Mouse (Mus musculus): ENCODE results near the gene Pemt. TPM values are rescaled to one million over a fixed set of nuclear protein-coding genes. Genes with fewer than 3 reads are reported as not detected.

The Pemt gene
- total RNA-seq, 2 experiments from 2014 or later: 1.6 to 3.0 TPM

- intact Hi-C loops (cut with DNase I): no loop called here
- no peak for DNase-seq (ENCODE audit: low spot score)
Observed at GRCm38 (mm10) chr11:60005866-60006265, 40.4 kb downstream of the Pemt start.

- no peak for DNase-seq (ENCODE audit: low spot score)
- intact Hi-C loops (cut with DNase I): no loop called here
Observed at GRCm38 (mm10) chr11:60004716-60005115, 41.6 kb downstream of the Pemt start.

GRCm38 (mm10) chr11:60003811-60004210 is 42.5 kb downstream of the Pemt start:
- intact Hi-C loops (cut with DNase I): no loop called here
- DNase-seq (ENCODE audit: low spot score): no peak

- DNase-seq (ENCODE audit: low spot score): no peak
- intact Hi-C loops (cut with DNase I): no loop called here
Observed at GRCm38 (mm10) chr11:60001231-60001980, 44.9 kb downstream of the Pemt start.

GRCm38 (mm10) chr11:59994318-59994717 is 52.0 kb downstream of the Pemt start:
- DNase-seq (ENCODE audit: low spot score): no peak
- intact Hi-C loops (cut with DNase I): no loop called here

- no peak for DNase-seq (ENCODE audit: low spot score)
- intact Hi-C loops (cut with DNase I): no loop called here
Observed at GRCm38 (mm10) chr11:59991365-59991764, 54.9 kb downstream of the Pemt start.

- intact Hi-C loops (cut with DNase I): no loop called here
- no peak for DNase-seq (ENCODE audit: low spot score)
Observed at GRCm38 (mm10) chr11:59989406-59989805, 56.9 kb downstream of the Pemt start.

- intact Hi-C loops (cut with DNase I): no loop called here
- no peak for DNase-seq (ENCODE audit: low spot score)
Observed at GRCm38 (mm10) chr11:59977831-59978230, 68.5 kb downstream of the Pemt start.

GRCm38 (mm10) chr11:59975241-59975640 is 71.0 kb downstream of the Pemt start:
- intact Hi-C loops (cut with DNase I): no loop called here
- no peak for DNase-seq (ENCODE audit: low spot score)

GRCm38 (mm10) chr11:59973389-59973788 is 72.9 kb downstream of the Pemt start:
- DNase-seq (ENCODE audit: low spot score): no peak
- intact Hi-C loops (cut with DNase I): no loop called here

- intact Hi-C loops (cut with DNase I): no loop called here
Observed at GRCm38 (mm10) chr11:59971691-59972090, 74.6 kb downstream of the Pemt start.

GRCm38 (mm10) chr11:59970780-59971179 is 75.5 kb downstream of the Pemt start:
- intact Hi-C loops (cut with DNase I): no loop called here
- DNase-seq (ENCODE audit: low spot score): no peak

More at GRCm38 (mm10) chr11:59971691-59972090, 74.6 kb downstream of the Pemt start:
- no peak for DNase-seq (ENCODE audit: low spot score)

- no peak for DNase-seq (ENCODE audit: low spot score)
- intact Hi-C loops (cut with DNase I): no loop called here
Observed at GRCm38 (mm10) chr11:59967765-59968164, 78.5 kb downstream of the Pemt start.

GRCm38 (mm10) chr11:59966102-59966483 is 80.2 kb downstream of the Pemt start:
- intact Hi-C loops (cut with DNase I): no loop called here
- no peak for DNase-seq (ENCODE audit: low spot score)

GRCm38 (mm10) chr11:59965227-59966101 is 80.8 kb downstream of the Pemt start:
- intact Hi-C loops (cut with DNase I): loop anchor here (1.0 to 2.0 kb wide), 3 partner anchors 61 to 111 kb away; no protein-coding TSS in a partner anchor
- peak; percentile 65 for DNase-seq (ENCODE audit: low spot score)

- peak; percentile 76 for DNase-seq (ENCODE audit: low spot score)
- intact Hi-C loops (cut with DNase I): loop anchor here (1.0 to 2.0 kb wide), 3 partner anchors 61 to 112 kb away; no protein-coding TSS in a partner anchor
Observed at GRCm38 (mm10) chr11:59964818-59965217, 81.5 kb downstream of the Pemt start, which contains the start of gene Rasd1. Gene Rasd1 (minus strand): TSS chr11:59964944.

- DNase-seq (ENCODE audit: low spot score): no peak
- intact Hi-C loops (cut with DNase I): loop anchor here (2.0 kb wide), 1 partner anchor 113 kb away; no protein-coding TSS in a partner anchor
Observed at GRCm38 (mm10) chr11:59964163-59964758, 82.0 kb downstream of the Pemt start.

GRCm38 (mm10) chr11:59963364-59964162 is 82.7 kb downstream of the Pemt start:
- intact Hi-C loops (cut with DNase I): loop anchor here (2.0 kb wide), 1 partner anchor 113 kb away; no protein-coding TSS in a partner anchor
- no peak for DNase-seq (ENCODE audit: low spot score)

- intact Hi-C loops (cut with DNase I): no loop called here
- DNase-seq (ENCODE audit: low spot score): no peak
Observed at GRCm38 (mm10) chr11:59962590-59962989, 83.7 kb downstream of the Pemt start.
